Mouse (Mus musculus) layer of hippocampus, adult 9-11 months (tissue): ENCODE measurements around the gene Dnase1l2.

Source experiments
- DNase-seq: peaks from one replicate; pipeline ENCODE4 v3.0.0; 2022

The Dnase1l2 gene

DNA sequence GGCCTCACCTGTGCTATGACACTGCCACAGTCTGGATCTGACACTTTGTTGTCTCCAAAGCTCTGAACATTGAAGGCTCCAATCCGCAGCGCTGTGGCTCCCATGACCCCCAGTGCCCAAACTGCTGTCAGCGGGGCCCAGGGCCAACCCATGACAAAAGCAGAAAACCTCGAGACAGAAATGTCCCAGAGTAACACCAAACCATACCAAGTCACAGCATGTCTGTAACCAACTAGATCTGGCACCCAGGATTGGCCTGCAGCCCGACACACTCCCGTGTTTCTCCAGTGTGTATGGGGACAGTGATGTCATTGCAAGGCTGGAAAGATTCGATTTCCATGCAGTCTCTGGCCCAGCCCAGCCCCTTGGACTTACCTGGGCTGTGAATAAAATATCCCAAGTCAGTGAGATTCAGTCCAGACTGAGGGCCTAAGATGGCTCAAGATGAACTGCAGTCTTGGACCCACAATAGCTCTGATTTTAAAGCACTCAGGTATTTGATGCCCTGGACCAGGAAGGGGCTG, at the start of gene Dnase1l2:
Gene Dnase1l2 (minus strand): TSS at position 474 of the 524 bp plus-strand sequence.
- no peak for DNase-seq

DNA sequence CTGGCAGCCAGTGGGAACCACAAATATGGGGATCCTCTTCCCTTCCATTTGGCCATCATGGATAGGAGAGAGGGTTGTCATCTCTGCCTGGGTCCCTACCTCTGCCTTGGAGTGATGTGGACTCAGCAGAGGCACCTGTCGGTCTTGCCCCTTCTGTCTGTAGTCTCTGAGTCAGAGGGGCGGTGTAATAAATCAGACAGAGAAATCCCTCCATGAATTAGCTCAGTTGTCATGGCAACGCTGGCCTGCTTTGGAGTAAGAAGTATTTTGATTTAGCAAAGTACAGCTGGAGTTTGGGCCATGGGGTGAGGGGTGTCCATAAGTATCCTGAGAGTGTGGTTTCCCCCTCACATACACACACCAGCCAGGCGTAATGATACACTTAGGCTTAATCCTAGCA, 47.5 kb upstream of the Dnase1l2 start:
- DNase-seq, result peak; percentile 60

DNA sequence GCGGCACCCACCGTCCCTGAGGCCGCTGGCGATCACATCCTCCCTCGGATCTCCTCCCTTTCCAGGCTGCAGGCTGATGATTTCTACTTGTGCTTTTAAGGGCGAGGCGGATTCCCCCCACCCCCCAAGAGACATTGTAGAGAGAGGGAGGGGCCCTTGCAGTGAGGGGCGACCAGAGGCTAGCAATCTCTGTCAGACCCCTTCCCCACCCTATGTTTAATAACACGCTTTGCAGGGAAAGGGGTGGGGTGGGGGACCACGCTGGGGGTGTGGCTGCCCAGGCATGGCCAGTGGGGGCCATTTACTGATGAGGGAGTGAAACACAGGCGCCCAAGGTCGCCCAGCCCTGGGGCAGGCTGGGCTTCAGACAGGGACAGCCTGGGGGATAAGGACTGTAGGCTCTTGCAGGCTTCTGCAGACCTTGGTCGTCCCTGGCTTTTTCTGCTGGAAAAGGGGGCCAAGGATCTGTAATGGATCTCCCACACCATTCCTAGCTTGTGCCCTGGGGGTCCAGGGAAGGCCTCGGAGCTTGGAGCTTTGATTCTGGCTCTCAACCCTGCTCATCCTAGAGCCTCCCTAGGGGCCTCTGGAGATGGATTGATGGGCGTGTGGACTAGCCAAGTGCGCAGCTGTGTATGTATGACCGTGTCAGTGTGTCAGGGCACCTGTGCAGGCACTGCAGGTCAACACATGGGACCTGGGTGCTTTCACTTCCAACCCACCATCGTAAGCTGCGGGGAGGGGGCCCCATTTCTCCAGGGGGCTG, 46.5 kb upstream of the Dnase1l2 start:
- no peak for DNase-seq

DNA sequence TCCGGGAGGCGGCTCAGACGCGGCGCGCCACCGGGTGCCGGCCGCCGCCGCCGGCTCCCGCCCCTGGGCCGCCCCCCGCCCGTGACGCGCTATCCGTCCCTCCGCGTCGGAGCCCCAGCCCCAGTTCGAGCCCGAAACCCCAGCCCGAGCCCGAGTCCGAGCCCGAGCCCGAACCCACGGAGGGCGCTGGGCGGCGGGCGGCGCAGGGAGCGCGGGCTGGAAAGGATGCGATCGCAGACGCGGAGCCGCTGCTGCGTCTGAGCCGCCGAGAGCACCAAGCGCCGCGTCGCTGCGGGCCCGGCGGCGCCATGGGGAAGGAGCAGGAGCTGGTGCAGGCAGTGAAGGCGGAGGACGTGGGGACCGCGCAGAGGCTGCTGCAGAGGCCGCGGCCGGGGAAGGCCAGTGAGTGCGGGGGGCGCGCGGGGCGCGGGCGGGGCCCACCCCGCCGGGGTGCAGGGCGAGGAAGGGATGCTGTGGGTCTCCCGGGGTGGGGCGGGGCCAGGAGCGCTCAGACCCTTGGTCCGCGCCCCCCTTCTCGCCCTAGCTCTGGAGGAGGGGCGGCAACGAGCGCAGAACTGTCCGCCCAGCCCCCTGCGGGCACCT, 45.9 kb upstream of the Dnase1l2 start:
- no peak for DNase-seq

DNA sequence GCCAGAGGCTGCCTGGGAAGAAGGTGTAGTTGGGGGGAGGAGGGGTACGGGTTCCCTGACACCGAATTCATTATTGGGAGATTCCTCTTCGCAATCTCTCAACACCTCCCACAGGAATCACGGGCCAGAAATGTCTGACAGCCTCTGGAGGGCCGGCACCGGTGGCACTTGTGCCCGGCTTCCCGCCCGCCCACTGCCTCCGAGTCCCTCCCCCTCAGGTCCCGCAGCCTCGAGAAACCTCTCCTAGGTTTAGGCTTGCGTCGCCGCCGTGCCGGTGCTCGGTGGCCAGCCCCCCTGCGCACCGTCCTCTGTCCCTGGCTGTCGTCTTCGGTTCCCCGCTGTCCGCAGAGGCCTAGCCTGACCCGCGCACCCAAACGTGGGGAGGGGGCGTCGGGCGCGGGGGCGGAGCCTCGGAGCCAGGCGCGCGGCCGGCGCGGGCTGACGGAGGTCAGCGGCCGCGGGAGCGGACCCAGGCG, 45.3 kb upstream of the Dnase1l2 start, which contains the start of gene Caskin1:
Gene Caskin1 (plus strand): TSS at position 416 of the 476 bp plus-strand sequence.
- no peak for DNase-seq

DNA sequence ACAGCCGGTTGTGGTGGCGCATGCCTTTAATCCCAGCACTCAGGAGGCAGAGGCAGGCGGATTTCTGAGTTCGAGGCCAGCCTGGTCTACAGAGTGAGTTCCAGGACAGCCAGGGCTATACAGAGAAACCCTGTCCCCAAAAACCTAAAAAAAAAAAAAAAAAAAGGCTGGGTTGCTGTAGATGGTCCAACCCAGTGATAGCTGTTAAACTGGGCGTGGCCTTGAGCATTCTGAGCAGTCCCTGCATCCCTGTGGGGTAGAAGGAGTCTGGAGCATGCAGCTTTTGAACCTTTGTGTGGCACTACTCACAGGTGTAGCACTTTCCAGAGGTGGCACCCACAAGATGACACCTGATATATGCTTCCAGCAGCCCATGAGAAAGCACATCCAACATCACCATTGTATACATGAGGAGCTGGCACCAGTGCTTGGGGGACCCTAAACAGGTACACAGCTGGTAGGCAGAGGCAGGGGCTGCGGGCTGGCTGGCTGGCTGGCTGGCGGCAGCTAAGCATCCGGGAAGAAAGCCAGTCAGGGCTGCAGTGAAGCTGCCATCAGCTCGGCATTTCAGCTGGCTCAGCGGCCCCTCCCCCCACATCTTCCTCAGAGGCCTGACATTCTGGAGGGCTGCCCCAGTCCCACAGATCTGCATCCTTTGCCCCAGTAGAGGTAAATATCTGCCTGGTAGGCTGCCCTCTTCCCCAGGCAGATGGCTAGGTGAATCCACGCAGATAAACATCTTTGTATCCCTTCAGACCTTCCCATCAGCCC, 42.4 kb upstream of the Dnase1l2 start:
- no peak for DNase-seq

DNA sequence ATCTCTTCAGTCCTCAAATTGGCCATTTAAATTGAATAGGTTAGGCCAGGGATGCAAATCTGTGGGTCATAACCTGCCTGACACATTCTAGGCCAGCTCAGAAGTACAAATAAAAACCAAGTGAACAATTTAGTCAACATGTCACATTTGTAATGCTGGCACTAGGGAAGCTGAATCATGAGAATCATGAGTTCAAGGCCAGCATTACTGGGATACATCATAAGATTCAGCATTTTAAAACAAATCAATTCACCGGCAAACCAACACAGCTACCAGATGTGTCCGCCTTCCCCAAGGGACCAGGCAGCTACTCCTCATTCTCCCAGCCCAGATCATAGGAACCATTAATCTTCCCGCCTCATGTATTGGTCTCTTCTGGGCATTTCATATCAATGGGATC, 40.6 kb upstream of the Dnase1l2 start:
- no peak for DNase-seq

DNA sequence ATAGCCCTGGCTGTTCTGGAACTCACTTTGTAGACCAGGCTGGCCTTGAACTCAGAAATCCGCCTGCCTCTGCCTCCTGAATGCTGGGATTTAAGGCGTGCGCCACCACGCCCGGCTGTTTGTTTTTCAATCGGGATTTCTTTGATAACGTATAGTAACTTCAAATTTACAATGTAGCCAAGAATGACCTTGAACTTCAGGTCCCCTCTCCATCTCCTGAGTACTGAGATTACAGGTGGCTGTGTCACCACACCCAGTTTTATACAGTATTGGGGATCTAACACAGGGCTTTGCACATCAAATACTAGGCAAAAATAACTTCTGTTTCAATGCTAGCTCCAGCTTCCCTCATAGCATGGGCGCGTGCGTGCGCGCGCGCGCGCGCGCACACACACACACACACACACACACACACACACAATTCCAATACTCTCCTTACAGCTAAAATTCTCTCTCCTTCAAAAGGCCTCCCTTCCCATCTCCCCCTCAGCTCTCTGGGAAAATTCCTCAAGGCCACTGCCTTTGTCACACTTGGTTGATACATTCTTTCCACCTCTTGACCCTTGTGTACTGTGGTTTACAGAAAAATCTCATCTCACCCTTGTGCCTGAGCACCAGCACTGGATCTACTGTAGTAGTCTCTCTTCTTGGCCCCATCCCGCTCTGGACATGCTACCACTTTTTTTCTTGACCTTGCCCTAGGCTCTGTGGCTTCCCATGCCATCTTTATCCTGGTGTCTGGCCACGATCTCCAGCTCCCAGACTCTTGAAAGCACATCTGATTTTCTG, 38.3 kb upstream of the Dnase1l2 start:
- no peak for DNase-seq

DNA sequence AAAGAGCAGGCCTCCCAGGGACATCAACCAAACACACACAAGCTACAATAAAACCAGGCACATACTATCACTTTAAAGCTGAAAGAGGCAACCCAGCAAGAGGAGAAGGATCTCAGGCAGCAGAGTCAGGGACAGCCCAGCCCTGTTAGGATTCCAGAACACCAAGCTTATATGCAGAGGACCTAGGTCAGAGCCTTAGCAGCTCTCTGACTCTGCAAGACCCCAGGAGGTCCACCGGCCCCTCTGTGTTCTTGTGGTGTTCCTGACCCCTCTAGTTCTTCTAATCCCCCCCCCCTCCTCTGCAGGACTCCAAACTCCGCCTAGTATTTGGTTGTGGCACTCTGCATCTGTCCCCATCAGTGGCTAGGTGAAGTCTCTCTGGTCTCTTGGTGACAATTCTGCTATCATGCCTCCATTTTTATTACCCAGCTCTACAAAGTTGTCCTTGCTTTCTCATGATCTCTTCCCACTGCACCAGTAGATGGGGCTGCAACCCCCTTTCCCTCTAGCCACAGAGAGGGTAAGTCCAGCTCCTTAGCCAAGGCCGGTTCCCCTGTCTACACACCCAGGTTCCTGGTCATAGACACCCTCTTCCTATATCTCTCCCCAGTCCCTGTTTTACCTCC, 37.4 kb upstream of the Dnase1l2 start:
- no peak for DNase-seq

DNA sequence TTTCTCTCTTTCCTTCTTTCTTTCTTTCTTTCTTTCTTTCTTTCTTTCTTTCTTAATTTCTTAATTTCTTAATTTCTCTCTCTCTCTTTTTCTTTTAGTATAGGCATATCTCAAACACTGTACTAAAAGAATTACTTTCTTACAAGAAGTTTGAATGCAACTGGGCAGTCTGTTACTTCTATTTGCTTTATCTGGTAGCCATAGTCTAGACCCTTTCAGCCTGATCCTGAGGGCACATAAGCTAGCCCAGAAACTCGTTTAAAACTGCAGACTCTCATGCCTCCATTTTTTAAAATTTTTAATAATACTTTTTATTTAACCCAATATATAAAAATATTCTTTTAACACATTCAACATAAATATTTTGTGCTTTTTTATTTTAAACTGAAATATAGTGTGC, 36.5 kb upstream of the Dnase1l2 start:
- DNase-seq, result no peak

DNA sequence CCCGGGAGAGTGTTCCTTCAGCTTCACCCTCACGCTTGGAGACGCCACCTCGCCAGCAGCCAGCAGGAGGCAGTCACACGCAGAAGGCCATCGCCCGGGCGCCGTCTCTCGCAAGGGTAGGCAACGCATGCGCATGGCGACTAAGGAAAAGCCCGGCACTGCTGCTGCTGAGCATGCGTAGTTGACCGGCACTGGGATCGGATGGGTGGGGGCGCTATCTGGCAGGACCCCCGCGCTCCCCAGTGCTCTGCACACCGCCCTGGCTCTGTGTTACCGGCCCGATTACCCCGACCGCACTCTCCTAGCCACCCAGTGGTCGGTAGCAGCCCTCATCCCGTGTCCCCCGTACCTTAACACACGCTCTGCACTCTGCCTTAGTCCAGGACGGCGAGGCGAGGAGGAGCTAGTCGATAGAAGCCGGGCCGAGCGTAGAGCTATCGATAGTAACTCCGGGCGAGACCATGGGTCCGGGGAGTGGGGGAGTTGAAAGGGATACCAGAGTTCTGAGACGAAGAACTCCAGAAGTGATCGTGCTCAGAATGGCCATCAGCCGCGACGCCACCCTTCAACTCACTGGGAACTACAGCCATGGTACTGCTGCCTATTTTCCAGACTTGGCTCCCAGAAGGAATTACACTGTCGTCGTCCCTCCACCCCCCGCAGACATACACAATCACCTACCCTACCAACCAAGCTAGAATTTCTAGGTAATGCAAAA, 35.9 kb upstream of the Dnase1l2 start, which contains the start of gene Mlst8:
Gene Mlst8 (minus strand): TSS at position 416 of the 718 bp plus-strand sequence.
- peak; percentile 96 for DNase-seq

DNA sequence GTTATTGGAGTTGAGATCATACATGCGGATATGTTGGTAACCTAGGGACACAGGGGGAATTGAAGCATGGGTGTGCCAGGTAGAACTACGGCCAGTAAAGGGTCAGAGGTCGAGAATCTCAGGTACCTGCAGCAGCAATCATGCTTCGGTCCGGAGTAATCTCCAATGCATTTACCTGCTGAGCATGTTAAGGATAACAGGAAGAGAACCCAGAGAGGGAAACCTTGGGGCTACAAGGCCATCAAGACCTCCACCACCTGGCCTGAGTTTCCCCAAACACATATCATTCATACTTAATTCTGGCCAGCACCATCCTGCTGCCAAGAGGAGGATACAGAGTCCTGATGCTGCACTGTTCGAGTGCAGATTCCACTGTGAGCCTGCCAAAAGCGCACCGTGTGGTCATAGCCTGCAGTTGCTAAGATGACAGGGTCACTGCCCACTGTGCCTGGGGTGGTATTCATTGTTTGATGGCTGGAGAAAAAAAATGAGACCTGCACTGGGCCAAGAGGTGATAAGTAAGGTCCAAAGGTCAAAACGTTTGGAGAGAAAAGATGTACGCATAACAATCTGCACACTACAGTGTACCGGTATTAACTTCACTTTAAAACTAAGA, 35.2 kb upstream of the Dnase1l2 start:
- DNase-seq, result no peak

DNA sequence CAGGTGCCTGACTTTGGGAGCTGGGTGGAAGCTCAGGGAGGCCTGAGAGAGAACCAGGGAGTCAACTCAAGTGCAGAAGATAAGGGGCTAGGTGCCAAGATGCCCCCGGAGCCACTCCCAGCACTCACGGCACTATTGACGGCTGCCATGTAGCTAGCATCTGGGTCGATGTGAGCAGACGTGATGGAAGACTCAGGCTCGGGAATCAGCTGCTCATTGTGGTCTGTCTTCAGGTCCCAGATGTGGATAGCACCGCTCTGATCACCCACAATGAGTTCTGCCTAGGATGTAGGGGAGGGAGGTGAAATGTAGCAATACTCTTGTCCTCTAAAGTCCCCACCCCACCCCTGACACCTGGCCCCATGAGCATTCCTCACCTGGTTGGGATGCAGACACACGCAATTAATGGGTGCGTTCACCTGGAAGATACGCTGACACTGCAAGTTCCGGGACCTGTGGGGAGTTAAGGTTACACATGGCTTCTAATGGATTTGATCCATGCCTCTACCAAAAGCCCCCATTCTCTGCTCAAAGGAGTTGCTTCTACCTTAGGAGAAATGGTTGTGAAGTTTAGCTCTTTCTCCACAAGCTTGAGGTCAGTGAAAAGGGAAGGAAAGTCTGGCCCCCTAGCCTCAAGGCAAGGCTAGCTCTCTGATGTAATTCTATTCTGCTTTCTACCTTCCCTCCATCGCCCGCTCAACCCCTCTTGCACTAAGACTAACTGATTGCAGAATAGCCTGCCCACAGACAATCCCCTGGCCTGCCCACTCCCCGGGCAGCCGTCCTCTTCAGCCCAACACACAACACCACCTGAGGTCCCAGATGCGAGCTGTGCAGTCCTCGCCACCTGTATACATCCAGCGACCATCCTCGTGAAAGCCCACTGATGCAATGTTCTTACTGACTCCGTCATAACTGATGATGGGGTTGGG, 34.4 kb upstream of the Dnase1l2 start:
- DNase-seq, result no peak

DNA sequence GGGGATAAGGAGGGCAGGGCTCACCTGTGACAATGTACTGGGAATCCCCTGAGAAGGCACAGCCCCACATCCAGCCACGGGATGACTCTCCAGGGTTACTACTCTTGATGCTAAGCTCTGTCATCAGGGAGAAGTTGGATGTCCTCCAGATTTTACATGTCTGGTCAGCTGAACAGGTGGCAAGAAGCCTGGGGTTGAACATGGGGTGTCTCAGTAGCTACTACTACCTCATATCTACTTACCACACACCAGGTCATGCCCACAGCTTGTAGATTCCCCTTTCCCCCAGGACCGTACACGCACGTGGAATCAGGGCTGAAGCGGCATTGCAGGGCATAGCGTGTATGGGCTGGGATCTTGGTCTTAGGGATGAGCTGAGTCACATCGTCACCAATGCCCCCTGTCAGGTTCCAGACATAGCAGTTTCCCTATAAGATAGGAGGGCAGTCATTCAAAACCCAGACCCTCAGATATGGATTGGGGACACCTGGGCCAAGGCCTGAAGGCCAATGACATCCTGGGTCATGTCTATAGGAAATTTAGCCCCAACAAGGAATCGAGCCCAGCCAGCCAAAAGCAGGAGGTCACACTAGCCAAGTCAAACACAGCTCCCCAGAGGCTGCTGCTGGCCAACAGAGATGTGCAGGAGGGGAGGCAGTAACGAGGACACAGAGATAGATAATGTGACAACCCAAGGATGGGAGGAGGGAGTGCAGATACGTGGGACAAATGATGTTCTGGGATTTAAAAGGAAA, 33.3 kb upstream of the Dnase1l2 start:
- no peak for DNase-seq

DNA sequence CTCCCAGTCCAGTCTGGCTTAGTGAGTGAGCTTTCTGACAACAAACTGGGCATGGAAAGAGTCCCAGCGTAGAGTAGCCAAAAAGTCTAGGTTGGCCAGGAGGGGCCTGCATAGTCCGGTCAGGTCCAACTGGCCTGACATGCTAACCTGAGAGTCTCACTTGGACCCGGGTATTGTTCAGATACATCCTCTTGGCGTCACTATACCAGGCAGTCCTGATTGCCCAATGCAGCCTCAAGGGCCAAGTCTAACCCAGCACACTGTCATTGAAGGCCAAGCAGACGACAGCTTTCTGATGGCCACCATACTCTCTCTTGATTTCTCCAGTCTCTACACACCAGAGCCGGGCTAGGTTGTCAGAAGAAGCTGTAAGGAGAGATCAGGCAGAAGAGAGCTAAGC, 32.7 kb upstream of the Dnase1l2 start:
- no peak for DNase-seq

DNA sequence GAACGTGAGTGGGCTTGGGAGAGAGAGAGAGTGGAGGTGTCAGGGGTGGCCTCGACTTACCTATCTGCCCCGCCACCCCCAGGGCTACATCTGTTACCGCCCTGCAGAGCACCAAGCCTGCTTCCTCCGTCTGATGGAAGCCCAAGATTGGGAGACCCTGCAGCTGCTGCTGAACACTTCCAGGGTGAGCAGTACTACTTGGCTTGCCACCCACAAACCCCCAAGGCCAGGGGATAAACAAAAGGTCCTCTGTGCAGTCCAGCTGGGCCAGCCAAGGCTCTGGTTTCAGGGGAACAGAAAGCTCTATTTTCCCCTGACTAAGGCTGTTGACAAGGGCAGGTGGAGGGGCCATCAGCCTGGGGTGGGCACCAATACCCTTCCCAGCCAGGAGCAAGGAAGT, 31.7 kb upstream of the Dnase1l2 start:
- DNase-seq, result peak; percentile 81

DNA sequence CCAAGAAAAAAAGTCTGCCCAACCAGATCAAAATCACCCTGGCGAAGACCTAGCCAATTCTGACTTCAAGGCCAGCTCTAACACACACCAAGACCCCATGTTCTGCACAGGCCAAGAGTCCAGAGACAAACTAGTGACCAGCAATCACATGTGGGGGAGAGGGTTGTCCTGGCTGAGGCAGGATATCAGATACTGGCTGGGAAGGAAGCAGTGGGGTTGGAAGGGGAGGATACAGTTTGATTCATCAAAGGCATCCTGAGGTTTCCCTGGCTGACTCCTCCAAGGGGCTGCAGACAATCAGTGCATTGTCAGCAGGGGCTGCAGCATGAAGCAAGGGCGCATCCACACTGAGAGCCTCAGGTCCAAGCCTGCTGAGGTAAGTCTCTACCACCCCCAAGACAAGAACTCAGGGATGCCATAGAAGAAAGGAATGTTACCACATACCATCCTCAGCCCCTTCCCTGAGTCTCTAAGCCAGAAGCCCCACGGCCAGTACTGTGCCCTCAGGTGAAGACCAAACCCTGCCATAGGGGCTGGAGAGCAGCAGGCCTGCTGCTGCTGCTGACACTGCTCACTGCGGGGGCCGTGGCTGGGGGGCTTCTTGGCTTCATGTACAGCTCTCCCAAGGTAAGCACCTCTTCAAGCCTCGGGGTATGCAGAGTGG, 30.8 kb upstream of the Dnase1l2 start, which contains the start of gene Bricd5:
Gene Bricd5 (plus strand): TSS at position 273 of the 664 bp plus-strand sequence.
- no peak for DNase-seq

DNA sequence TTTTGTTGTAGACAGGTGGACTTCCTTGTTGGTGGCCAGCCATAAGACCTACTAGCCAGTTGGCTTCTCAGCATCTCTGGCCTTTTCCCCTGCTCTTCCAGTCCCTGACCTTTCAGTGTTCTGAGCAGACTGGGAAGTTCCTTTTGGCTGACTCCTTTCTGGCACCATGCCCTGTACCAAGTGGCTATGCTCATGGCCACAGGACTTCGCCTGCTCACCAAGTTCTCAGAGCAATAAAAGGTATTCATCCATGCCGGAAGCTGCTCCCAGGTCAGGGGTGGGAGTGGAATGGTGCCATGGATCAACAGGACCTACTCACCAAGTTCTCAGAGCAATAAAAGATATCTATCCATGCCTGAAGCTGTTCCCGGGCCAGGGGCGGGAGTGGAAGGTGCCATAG, 29.6 kb upstream of the Dnase1l2 start:
- DNase-seq, result no peak
